Mouse (Mus musculus) heart, embryonic 10.5 days (tissue): ENCODE measurements around the gene Matn1. TPM values are rescaled to one million over a fixed set of nuclear protein-coding genes. Genes with fewer than 3 reads are reported as not detected.
A peak's percentile ranks its signal among the peaks of the same experiment; 100 is the strongest.

ENCODE experiments used
- DNase-seq: peaks from one replicate; pipeline ENCODE4 v3.0.0-alpha.2; 2017; ENCODE audit warnings: low spot score
- H3K27ac ChIP-seq: fragments of 300-500 bp; sonication (generic); 2 replicates; pipeline ENCODE4 v1.5.1; 2016; ENCODE audit warnings: mild to moderate bottlenecking
- H3K27me3 ChIP-seq: fragments of 300-500 bp; sonication (generic); 2 replicates; pipeline ENCODE4 v1.6.1; 2016; ENCODE audit warnings: mild to moderate bottlenecking; ENCODE audit not compliant: poor library complexity, insufficient read depth, severe bottlenecking
- H3K36me3 ChIP-seq: fragments of 300-500 bp; sonication (generic); 2 replicates; pipeline ENCODE4 v1.6.1; 2016; ENCODE audit warnings: mild to moderate bottlenecking, moderate library complexity
- H3K4me1 ChIP-seq: fragments of 300-500 bp; sonication (generic); 2 replicates; pipeline ENCODE4 v1.6.1; 2016; ENCODE audit warnings: mild to moderate bottlenecking
- H3K4me3 ChIP-seq: fragments of 300-500 bp; sonication (generic); 2 replicates; pipeline ENCODE4 v1.5.1; 2016; ENCODE audit warnings: mild to moderate bottlenecking, moderate library complexity
- H3K9me3 ChIP-seq: fragments of 300-500 bp; sonication (generic); 2 replicates; pipeline ENCODE4 v1.6.1; 2016; ENCODE audit warnings: mild to moderate bottlenecking, moderate library complexity
- WGBS: fragments of 180-500 bp; shearing (Covaris S2); methylation state at CpG from one replicate; pipeline ENCODE4 v1.1.7; 2016; 5-methylcytosine and 5-hydroxymethylcytosine counted together
- polyA plus RNA-seq: library from polyadenylated mRNA; unstranded; fragments of >200 nt; fragmentation: Nextera tagmentation; extraction: Ambion mirVana; gene quantifications from 2 replicates; pipeline ENCODE4 v1.2.1, GENCODE M21; 2016

Gene Matn1
- polyA plus RNA-seq, 1 experiment from 2014 or later: not detected

DNA sequence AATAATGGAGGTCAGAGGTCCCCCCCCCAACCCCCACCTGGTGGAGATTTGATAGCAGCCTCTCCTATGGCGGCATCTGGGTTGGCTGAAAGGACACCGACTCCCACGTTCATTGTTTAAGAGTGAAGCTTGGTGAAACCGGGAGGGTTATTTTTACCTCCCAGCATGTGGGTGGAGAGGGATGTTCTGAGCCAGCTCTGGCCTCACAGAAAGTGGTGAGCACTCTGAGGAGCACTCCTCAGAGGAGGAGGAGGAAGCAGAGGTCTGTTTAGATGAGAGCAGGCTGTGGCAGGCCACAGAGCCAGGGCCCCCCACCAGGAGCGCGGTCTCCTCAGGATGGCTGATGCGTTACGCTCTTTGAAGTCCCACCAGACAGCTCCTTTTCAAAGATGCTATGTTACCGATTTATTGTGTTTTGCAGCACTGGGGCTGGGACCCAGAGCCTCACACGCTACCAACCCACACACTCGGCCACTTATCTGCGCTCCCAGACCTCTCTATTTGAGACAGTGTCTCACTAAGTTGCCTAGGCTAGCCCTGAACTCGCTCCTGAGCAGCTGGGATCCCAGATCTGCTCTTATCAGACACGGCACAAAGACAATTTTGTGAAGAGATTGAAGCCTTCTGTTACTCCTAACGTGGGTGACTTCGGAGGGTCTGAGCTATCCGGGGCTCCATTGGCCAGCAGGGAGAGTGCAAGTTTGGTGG is 34.9 kb upstream of the Matn1 start:
- 54% methylated on average over 17 of the region's 17 CpGs for WGBS
- Histone ChIP-seq H3K27ac (peak overlapping the region; percentile 62; the same call in 1 of the 2 replicates), H3K27me3 (no peaks in the 10 kb centered on the region), H3K4me3 (no peak overlapping the region), H3K4me1 (peaks cover 68% of the 10 kb centered on the region), H3K9me3 (no peaks in the 10 kb centered on the region), H3K36me3 (no peaks in the 10 kb centered on the region)
- DNase-seq: no peak

DNA sequence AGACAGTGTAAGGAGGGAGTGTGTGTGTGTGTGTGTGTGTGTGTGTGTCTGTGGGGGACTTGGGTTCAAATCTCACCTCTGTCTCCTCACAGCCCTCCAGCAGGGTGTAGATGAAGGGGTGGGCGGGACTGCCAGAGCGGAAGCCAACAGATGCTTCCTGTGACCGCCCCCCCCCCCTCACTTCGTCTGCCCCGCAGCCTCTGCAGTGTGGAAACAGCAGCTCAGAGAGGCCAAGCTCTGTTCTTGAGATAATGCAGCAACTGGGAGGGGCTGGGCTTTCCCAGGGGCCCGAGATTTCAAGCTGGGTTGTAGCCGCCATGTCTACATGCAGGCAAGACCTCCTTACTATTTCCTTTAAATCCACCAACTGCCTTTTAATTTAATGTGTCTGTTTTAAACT is 33.5 kb upstream of the Matn1 start:
- WGBS: 26% methylated on average over 7 of the region's 7 CpGs
- H3K36me3 ChIP-seq: no peaks in the 10 kb centered on the region
- DNase-seq: no peak
- H3K9me3 ChIP-seq: no peaks in the 10 kb centered on the region
- H3K4me1 ChIP-seq: peaks cover 67% of the 10 kb centered on the region
- peaks cover under 1% of the 10 kb centered on the region; the same call in 1 of the 2 replicates for H3K27me3 ChIP-seq
- H3K4me3 ChIP-seq: no peak overlapping the region
- H3K27ac ChIP-seq: peak overlapping the region; percentile 57

DNA sequence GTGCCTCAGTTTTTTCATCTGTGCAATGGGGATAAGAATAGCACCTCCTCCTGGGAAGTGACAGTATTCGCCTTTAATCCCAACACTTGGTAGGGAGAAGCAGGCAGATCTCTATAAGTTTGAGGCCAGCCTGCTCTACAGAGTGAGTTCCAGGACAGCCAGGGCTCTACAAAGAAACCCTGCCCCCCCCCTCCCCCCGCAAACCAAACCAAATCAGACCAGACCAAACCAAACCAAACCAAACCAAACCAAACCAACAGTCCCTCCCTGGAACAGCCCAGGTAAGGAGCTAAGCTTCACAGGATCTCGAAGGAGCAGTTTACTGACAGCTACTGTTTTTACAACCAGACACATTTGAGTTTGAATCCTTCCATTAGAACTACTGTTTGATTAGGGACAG is 31.6 kb upstream of the Matn1 start:
- Histone ChIP-seq H3K4me1 (peaks cover 62% of the 10 kb centered on the region), H3K9me3 (no peaks in the 10 kb centered on the region), H3K27ac (no peak overlapping the region), H3K4me3 (no peak overlapping the region), H3K36me3 (no peaks in the 10 kb centered on the region), H3K27me3 (peaks cover 8% of the 10 kb centered on the region; the same call in 1 of the 2 replicates)
- DNase-seq: no peak
- WGBS: 75% methylated on average over 3 of the region's 3 CpGs

DNA sequence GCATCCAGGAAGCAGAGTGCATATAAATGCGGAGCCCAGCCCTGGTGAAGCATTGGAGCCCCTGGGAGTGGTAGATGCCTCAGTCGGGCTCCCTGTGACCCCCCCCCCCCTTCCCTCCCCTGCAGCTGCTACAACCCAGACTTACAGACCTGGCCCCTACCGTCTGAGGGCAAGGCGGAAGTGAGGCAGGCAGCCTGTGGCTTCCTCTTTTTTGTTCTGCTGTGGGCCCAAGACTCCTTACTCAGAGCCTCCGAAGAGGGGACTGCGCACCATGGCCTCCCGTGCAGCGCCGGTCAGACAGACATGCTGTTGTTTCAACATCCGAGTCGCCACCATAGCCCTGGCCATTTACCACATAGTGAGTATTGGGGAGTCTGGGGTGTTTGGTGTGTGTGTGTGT is 31.1 kb upstream of the Matn1 start, which contains the start of gene Laptm5:
Laptm5 (plus strand) TSS at position 49 of the 400 bp plus-strand sequence.
- Histone ChIP-seq H3K36me3 (no peaks in the 10 kb centered on the region), H3K9me3 (no peaks in the 10 kb centered on the region), H3K27ac (peak within 1 kb of the TSS; percentile 57), H3K4me1 (peaks cover 66% of the 10 kb centered on the region), H3K4me3 (no peak within 1 kb of the TSS), H3K27me3 (peaks cover 8% of the 10 kb centered on the region; the same call in 1 of the 2 replicates)
- DNase-seq: no peak
- 66% methylated on average over 11 of the region's 11 CpGs for WGBS

DNA sequence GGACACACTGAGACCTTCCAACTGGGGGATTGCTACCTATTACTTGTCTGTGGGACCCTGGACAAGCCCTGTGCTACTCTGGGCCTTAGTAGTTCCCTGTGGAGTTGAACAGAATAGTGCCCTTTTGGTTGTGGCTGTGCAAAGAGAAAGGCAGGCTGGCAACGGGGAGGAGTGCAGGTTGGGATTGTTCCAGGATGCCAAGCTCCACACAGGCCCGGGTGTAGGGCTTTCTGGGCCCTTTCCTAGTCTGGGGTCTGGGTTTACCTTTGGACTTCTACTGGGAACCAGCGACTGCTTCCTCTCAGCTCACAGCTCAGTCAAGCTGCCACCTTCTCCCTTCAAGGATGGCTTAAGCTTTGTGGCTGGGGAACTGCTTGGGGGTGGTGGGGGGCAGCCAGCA is 30.7 kb upstream of the Matn1 start:
- no peak overlapping the region for H3K4me3 ChIP-seq
- no peaks in the 10 kb centered on the region for H3K36me3 ChIP-seq
- peaks cover 63% of the 10 kb centered on the region for H3K4me1 ChIP-seq
- H3K27ac ChIP-seq: peak overlapping the region; percentile 57
- 70% methylated on average over 3 of the region's 3 CpGs for WGBS
- no peak for DNase-seq
- H3K27me3 ChIP-seq: peaks cover 8% of the 10 kb centered on the region; the same call in 1 of the 2 replicates
- H3K9me3 ChIP-seq: no peaks in the 10 kb centered on the region

DNA sequence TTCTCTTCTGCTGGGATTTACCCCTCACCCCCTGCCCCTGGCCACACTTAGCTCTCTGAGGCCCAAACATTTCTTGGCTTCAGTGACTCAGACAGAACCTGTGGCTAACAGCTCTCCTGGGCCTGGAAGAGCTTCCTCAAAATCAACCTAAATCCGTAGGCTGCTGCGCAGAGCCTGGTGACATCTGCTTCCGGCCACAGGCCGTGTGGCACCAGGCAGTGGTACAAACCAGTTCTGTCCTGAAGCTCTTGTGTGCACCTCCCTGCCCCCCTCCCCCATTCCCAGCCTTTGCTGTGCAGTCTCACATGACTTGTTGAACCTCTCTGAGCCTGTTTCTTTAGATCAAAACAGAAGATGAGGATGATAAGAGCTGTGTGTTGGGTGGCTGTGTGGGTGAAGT is 30.2 kb upstream of the Matn1 start:
- Histone ChIP-seq H3K27ac (peak overlapping the region; percentile 57), H3K4me3 (no peak overlapping the region), H3K36me3 (no peaks in the 10 kb centered on the region), H3K9me3 (no peaks in the 10 kb centered on the region), H3K4me1 (peaks cover 58% of the 10 kb centered on the region), H3K27me3 (peaks cover 8% of the 10 kb centered on the region; the same call in 1 of the 2 replicates)
- DNase-seq: no peak
- WGBS: 75% methylated on average over 4 of the region's 4 CpGs

DNA sequence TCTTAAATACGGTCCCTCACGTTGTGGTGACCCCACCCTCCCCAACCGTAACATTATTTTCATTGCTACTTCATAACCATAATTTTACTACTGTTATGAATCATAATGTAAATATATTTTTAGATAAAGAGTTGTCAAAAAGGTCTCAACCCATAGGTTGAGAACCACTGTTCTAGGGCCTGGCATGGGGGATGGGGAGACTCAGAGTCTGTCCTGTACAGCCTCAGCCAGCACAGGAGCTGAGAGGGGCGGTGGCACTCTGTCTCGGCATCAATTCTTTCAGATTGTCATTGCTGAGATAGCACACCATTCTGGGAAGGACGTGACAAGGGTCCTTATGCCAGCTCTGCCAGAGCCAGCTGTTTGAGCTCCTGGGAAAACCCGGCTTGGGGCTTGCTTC is 29.7 kb upstream of the Matn1 start:
- DNase-seq: no peak
- Histone ChIP-seq H3K4me3 (no peak overlapping the region), H3K36me3 (no peaks in the 10 kb centered on the region), H3K27ac (no peak overlapping the region), H3K9me3 (no peaks in the 10 kb centered on the region), H3K4me1 (peaks cover 56% of the 10 kb centered on the region), H3K27me3 (peaks cover 8% of the 10 kb centered on the region; the same call in 1 of the 2 replicates)
- WGBS: 49% methylated on average over 7 of the region's 7 CpGs

DNA sequence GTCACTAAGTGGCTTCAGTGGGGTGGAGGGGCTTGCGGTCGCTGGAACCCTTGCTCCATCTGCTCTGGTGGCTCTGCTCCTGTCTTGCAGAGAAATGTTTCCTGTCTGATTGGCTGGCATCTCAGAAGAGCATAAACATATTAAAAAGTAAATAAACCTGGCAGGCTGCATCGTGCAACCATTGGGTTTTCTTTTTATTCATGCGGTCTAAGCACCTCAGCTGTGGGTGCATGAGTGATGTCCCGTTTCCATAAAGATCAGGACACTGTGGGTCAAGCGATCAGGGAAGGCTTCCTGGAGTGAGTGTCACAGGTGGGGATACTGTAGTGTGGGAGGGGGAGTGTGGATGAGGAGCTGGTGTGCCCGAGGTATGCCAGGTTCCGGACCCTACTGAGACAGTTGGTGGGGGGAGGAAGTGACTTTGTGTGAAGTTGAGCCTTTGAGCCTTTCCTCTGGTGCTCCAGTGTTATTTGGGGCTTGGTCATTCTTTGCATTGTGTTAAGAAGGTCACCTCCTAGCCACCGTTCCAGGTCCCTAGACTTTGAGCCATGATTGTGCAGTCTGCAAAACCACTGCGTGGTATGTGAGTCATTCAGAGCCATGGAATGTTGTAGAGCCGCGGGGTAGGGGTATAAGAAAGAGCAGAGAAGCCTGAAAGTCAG is 29.0 kb upstream of the Matn1 start:
- Histone ChIP-seq H3K27me3 (peaks cover 8% of the 10 kb centered on the region; the same call in 1 of the 2 replicates), H3K4me3 (no peak overlapping the region), H3K9me3 (no peaks in the 10 kb centered on the region), H3K4me1 (peaks cover 59% of the 10 kb centered on the region), H3K27ac (peak overlapping the region; percentile 6; the same call in 1 of the 2 replicates), H3K36me3 (no peaks in the 10 kb centered on the region)
- WGBS: 57% methylated on average over 12 of the region's 12 CpGs
- DNase-seq: no peak

DNA sequence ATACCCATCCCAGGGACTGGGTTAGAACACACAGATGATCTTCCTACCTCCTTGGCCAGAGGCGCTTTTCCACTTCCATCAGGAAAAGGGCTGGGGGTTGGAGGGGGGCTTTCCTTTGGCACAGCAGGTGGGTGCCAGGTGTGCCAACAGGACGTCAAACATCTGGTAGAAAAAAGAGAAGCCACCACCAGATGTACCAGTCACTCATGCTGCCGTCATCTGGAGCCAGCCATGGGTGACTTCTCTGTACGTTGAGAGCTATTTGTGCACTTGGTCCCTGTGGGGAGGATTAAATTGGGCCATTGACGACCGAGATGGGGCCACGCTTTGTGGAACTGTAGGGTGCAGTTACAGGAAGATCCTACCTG is 28.5 kb upstream of the Matn1 start:
- Histone ChIP-seq H3K27ac (no peak overlapping the region), H3K36me3 (no peaks in the 10 kb centered on the region), H3K4me1 (peaks cover 59% of the 10 kb centered on the region), H3K27me3 (peaks cover 8% of the 10 kb centered on the region; the same call in 1 of the 2 replicates), H3K4me3 (no peak overlapping the region), H3K9me3 (no peaks in the 10 kb centered on the region)
- no peak for DNase-seq
- 72% methylated on average over 7 of the region's 7 CpGs for WGBS

DNA sequence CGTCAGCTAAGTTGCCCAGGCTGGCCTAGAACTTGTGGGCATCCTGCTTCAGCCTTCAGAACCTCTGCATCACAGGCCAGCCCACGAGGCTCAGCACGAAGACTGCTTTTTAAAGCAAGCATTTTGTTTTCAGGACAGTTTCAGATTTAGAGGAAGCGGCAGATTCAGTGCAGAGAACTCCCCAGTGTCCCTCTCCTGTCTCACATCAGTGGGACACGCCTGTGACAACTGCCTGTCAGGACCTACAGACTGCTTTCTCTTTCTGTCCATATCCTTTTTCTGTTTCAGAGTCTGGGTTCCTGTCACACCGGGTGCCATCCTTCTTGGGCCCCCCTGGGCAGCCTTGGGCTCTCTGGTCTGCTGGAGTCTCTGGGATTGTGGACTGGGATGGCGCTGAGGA is 27.5 kb upstream of the Matn1 start:
- no peak for DNase-seq
- Histone ChIP-seq H3K9me3 (no peaks in the 10 kb centered on the region), H3K4me3 (no peak overlapping the region), H3K36me3 (no peaks in the 10 kb centered on the region), H3K27ac (no peak overlapping the region), H3K27me3 (peaks cover 11% of the 10 kb centered on the region; the same call in 1 of the 2 replicates), H3K4me1 (peaks cover 60% of the 10 kb centered on the region)
- 76% methylated on average over 7 of the region's 7 CpGs for WGBS

DNA sequence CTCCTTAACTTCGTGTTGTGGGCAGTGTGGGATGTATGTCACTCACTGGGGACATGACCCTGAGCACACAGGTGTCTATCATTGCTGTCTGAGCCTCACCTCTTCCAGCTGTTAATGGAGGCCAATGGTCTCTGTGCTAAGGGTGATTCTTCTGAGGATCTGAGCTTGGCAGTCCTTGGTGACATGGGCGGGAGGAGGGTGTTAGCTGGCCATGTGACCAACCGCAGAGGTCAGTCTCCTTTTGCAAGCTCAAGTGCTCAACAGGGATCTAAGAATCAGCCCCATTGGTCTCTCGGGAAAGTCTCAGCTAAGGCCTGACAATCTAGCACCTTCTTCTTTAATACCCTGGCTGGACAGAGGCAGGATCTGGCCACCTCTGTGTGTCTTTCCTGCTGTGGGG is 26.6 kb upstream of the Matn1 start:
- Histone ChIP-seq H3K27ac (no peak overlapping the region), H3K4me1 (peaks cover 65% of the 10 kb centered on the region), H3K9me3 (no peaks in the 10 kb centered on the region), H3K27me3 (peaks cover 16% of the 10 kb centered on the region; the same call in 1 of the 2 replicates), H3K36me3 (no peaks in the 10 kb centered on the region), H3K4me3 (no peak overlapping the region)
- 67% methylated on average over 4 of the region's 4 CpGs for WGBS
- no peak for DNase-seq

DNA sequence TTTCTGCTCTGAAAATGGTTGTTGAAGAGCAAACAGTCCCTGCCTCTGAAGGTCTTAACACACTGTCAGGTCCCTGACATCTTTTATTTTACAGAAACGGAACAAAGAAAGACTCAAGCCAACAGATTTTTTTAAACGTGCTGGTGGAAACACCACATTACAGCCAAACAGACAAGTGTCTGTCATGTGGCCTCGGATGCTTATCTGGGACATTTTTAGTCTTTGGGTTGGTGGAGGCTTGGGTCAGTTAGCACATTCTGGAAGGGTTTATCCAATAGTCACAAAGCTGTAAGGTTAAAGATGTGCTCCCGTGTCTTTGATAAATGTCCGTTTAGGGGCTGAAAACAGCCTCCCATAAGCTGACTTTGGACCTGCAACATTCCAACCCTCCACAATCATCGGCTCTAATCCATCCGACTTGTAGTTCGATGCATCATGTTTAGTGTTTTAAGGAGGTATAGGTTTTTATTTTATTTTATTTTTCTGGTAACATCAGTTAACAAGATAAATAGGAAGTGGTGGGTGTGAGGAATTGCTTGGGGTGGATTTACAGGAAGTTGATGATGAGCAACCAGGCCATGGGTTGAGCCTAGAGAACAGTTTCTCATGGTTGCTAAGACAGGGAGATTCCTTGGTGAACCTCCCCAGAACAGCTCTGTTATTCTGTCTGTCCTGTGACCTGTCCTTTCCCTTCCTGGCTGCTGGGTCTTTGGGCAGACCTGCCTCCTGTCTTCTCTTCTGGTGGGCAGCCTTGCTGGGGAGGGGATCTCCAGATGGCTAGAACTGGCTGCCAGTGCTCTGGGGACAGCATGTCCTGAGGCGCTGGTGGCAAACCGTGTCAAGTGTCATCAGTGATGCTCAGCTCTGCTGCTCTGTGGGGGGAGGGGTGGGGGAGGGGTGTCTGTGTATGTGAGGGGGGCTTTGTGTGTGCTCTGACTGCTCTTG is 25.1 kb upstream of the Matn1 start:
- WGBS: 62% methylated on average over 10 of the region's 10 CpGs
- Histone ChIP-seq H3K27ac (no peak overlapping the region), H3K4me3 (no peak overlapping the region), H3K27me3 (peaks cover 16% of the 10 kb centered on the region; the same call in 1 of the 2 replicates), H3K36me3 (no peaks in the 10 kb centered on the region), H3K9me3 (no peaks in the 10 kb centered on the region), H3K4me1 (peaks cover 53% of the 10 kb centered on the region)
- DNase-seq: no peak
